ENCODE assay signal across 8 mouse cellular contexts in genomic region chr8:119557821-119558602, GRCm38 (mm10). TPM values are rescaled to one million over a fixed set of nuclear protein-coding genes. Genes with fewer than 3 reads are reported as not detected.
DNase-seq lines count a peak whose midpoint lies in the region; ATAC-seq lines count a peak whose summit lies in the region.

No protein-coding gene starts in this region.

- peak overlapping the region; percentile 94 for H3K4me3 ChIP-seq in brown adipose tissue, adult 24 weeks (ENCODE audit: insufficient read depth, low read depth, low read length)
- peak overlapping the region; percentile 88 for H3K4me3 ChIP-seq in heart, embryonic 13.5 days
- peak overlapping the region; percentile 72 for H3K4me3 ChIP-seq in limb, embryonic 11.5 days (ENCODE audit: low read depth, low read length)
- peak overlapping the region; percentile 88 for H3K4me3 ChIP-seq in midbrain, embryonic 11.5 days (ENCODE audit: low read depth, low read length)

- H3K27ac ChIP-seq in brown adipose tissue, adult 24 weeks (replicated peaks; ENCODE audit: low read depth, low read length) = peak overlapping the region; percentile 65
- peak overlapping the region; percentile 90 for H3K27ac ChIP-seq in heart, embryonic 13.5 days (replicated peaks)
- peak overlapping the region; percentile 76 for H3K27ac ChIP-seq in limb, embryonic 11.5 days (replicated peaks; ENCODE audit: low read depth, low read length)
- peak overlapping the region; percentile 80 for H3K27ac ChIP-seq in midbrain, embryonic 11.5 days (ENCODE audit: low read depth, low read length)

- H3K4me1 ChIP-seq in brown adipose tissue, adult 24 weeks (ENCODE audit: control insufficient read depth, insufficient read depth, insufficient read length, low read length) = peaks cover 4% of the 10 kb centered on the region; the same call in 1 of the 2 replicates
- H3K4me1 ChIP-seq in heart, embryonic 13.5 days = peaks cover 35% of the 10 kb centered on the region
- peaks cover 3% of the 10 kb centered on the region; the same call in 1 of the 2 replicates for H3K4me1 ChIP-seq in limb, embryonic 11.5 days (ENCODE audit: control insufficient read depth, insufficient read depth, low read length)
- peaks cover 11% of the 10 kb centered on the region for H3K4me1 ChIP-seq in midbrain, embryonic 11.5 days (ENCODE audit: control insufficient read depth, insufficient read depth, low read length)

- WGBS in heart, embryonic 13.5 days = under 1% methylated on average over 53 of the region's 55 CpGs
- 2% methylated on average over 55 of the region's 55 CpGs for WGBS in limb, embryonic 11.5 days
- WGBS in midbrain, embryonic 11.5 days = under 1% methylated on average over 55 of the region's 55 CpGs

- no peaks in the 10 kb centered on the region for H3K9me3 ChIP-seq in heart, embryonic 13.5 days
- H3K9me3 ChIP-seq in limb, embryonic 11.5 days (ENCODE audit: control insufficient read depth, low read length) = no peaks in the 10 kb centered on the region
- H3K9me3 ChIP-seq in midbrain, embryonic 11.5 days (ENCODE audit: control insufficient read depth, low read length) = no peaks in the 10 kb centered on the region

- H3K36me3 ChIP-seq in heart, embryonic 13.5 days = peaks cover 15% of the 10 kb centered on the region
- H3K36me3 ChIP-seq in limb, embryonic 11.5 days (ENCODE audit: control insufficient read depth, insufficient read depth, low read length) = no peaks in the 10 kb centered on the region
- peaks cover 4% of the 10 kb centered on the region for H3K36me3 ChIP-seq in midbrain, embryonic 11.5 days (ENCODE audit: control insufficient read depth, insufficient read depth, low read length)

- ATAC-seq in heart, embryonic 13.5 days (ENCODE audit: extremely low read depth, insufficient number of reproducible peaks, low FRiP score, low TSS enrichment) = peak; percentile 88
- ATAC-seq in limb, embryonic 11.5 days (ENCODE audit: insufficient number of reproducible peaks, low FRiP score, low TSS enrichment, low read depth) = peak; percentile 86
- peak; percentile 92 for ATAC-seq in midbrain, embryonic 11.5 days (ENCODE audit: low FRiP score)

- DNase-seq in cerebellum, postnatal 10 days = peak; percentile 90 to 91
- DNase-seq in cerebellum, adult 11 months = no peak
- DNase-seq in 3T3-L1 (ENCODE audit: low read depth, low spot score) = peak; percentile 58
- peak; percentile 85 for DNase-seq in limb, embryonic 11.5 days (ENCODE audit: low spot score)
- DNase-seq in midbrain, embryonic 11.5 days (ENCODE audit: low spot score, missing footprints) = peak; percentile 91
- DNase-seq in frontal cortex, postnatal 36 days (ENCODE audit: low spot score in 2 of 2) = no peak

- peak overlapping the region; percentile 97 for H3K9ac ChIP-seq in heart, embryonic 13.5 days
- peak overlapping the region; percentile 88 for H3K9ac ChIP-seq in limb, embryonic 11.5 days (ENCODE audit: low read length)
- H3K9ac ChIP-seq in midbrain, embryonic 11.5 days (ENCODE audit: low read length) = peak overlapping the region; percentile 90

- peak overlapping the region; percentile 83 for H3K4me2 ChIP-seq in heart, embryonic 13.5 days
- peak overlapping the region; percentile 87 for H3K4me2 ChIP-seq in limb, embryonic 11.5 days (ENCODE audit: low read depth, severe bottlenecking)
- H3K4me2 ChIP-seq in midbrain, embryonic 11.5 days = peak overlapping the region; percentile 85

- no peaks in the 10 kb centered on the region for H3K27me3 ChIP-seq in heart, embryonic 13.5 days (replicated peaks)
- H3K27me3 ChIP-seq in limb, embryonic 11.5 days (ENCODE audit: control insufficient read depth, insufficient read depth, low read length) = no peaks in the 10 kb centered on the region
- H3K27me3 ChIP-seq in midbrain, embryonic 11.5 days (ENCODE audit: control insufficient read depth, insufficient read depth, low read length) = no peaks in the 10 kb centered on the region

RNA-seq across cellular contexts. Expression of gene Mbtps1, which starts 0.5 kb away (rescaled TPM):
- 33.8 and 34.4 TPM in 2 replicates for polyA plus RNA-seq in brown adipose tissue, adult 24 weeks (2012; ENCODE audit: insufficient read depth, insufficient read length, missing spikeins)
- 69.7 and 72.2 TPM in 2 replicates for polyA plus RNA-seq in heart, embryonic 13.5 days (2015; fragmentation: Nextera tagmentation; extraction: Ambion mirVana)
- polyA plus RNA-seq in limb, embryonic 11.5 days (2014; fragmentation: Nextera tagmentation; extraction: Ambion mirVana) = 116 and 126 TPM in 2 replicates
- 83.3 and 84.6 TPM in 2 replicates for polyA plus RNA-seq in midbrain, embryonic 11.5 days (2014; fragmentation: Nextera tagmentation; extraction: Ambion mirVana)

RNA-seq across cellular contexts. Expression of gene Hsdl1, which starts 17.0 kb away (rescaled TPM):
- 7.8 and 9.6 TPM in 2 replicates for polyA plus RNA-seq in brown adipose tissue, adult 24 weeks (2012; ENCODE audit: insufficient read depth, insufficient read length, missing spikeins)
- polyA plus RNA-seq in heart, embryonic 13.5 days (2015; fragmentation: Nextera tagmentation; extraction: Ambion mirVana) = 31.3 and 32.4 TPM in 2 replicates
- polyA plus RNA-seq in limb, embryonic 11.5 days (2014; fragmentation: Nextera tagmentation; extraction: Ambion mirVana) = 30.1 and 33.9 TPM in 2 replicates
- 76.2 and 86.7 TPM in 2 replicates for polyA plus RNA-seq in midbrain, embryonic 11.5 days (2014; fragmentation: Nextera tagmentation; extraction: Ambion mirVana)

RNA-seq across cellular contexts. Expression of gene Dnaaf1, which starts 17.0 kb away (rescaled TPM):
- not detected in 2 replicates for polyA plus RNA-seq in brown adipose tissue, adult 24 weeks (2012; ENCODE audit: insufficient read depth, insufficient read length, missing spikeins)
- polyA plus RNA-seq in heart, embryonic 13.5 days (2015; fragmentation: Nextera tagmentation; extraction: Ambion mirVana) = 0.17 and 0.24 TPM in 2 replicates
- 0.09 TPM in 1 of 2 replicates, not detected in the other for polyA plus RNA-seq in limb, embryonic 11.5 days (2014; fragmentation: Nextera tagmentation; extraction: Ambion mirVana)
- 0.19 TPM in 1 of 2 replicates, not detected in the other for polyA plus RNA-seq in midbrain, embryonic 11.5 days (2014; fragmentation: Nextera tagmentation; extraction: Ambion mirVana)

RNA-seq across cellular contexts. Expression of gene Taf1c, which starts 47.0 kb away (rescaled TPM):
- polyA plus RNA-seq in brown adipose tissue, adult 24 weeks (2012; ENCODE audit: insufficient read depth, insufficient read length, missing spikeins) = 0.92 and 1.8 TPM in 2 replicates
- 6.0 and 6.6 TPM in 2 replicates for polyA plus RNA-seq in heart, embryonic 13.5 days (2015; fragmentation: Nextera tagmentation; extraction: Ambion mirVana)
- polyA plus RNA-seq in limb, embryonic 11.5 days (2014; fragmentation: Nextera tagmentation; extraction: Ambion mirVana) = 11.4 and 12.8 TPM in 2 replicates
- 11.1 and 13.4 TPM in 2 replicates for polyA plus RNA-seq in midbrain, embryonic 11.5 days (2014; fragmentation: Nextera tagmentation; extraction: Ambion mirVana)

RNA-seq across cellular contexts. Expression of gene Adad2, which starts 54.5 kb away (rescaled TPM):
- not detected in 2 replicates for polyA plus RNA-seq in brown adipose tissue, adult 24 weeks (2012; ENCODE audit: insufficient read depth, insufficient read length, missing spikeins)
- polyA plus RNA-seq in heart, embryonic 13.5 days (2015; fragmentation: Nextera tagmentation; extraction: Ambion mirVana) = not detected in 2 replicates
- 0.09 and 0.18 TPM in 2 replicates for polyA plus RNA-seq in limb, embryonic 11.5 days (2014; fragmentation: Nextera tagmentation; extraction: Ambion mirVana)
- 0.11 and 0.27 TPM in 2 replicates for polyA plus RNA-seq in midbrain, embryonic 11.5 days (2014; fragmentation: Nextera tagmentation; extraction: Ambion mirVana)

Comparison
In these comparisons a context has a peak if more than half of its experiments do, and no peak if none do; other contexts are left out.
1. DNase-seq: peak in cerebellum, postnatal 10 days (2 of 2), 3T3-L1 (single experiment), limb, embryonic 11.5 days (single experiment) and midbrain, embryonic 11.5 days (single experiment); none in cerebellum, adult 11 months (single experiment) and frontal cortex, postnatal 36 days (0 of 2).
2. Peak in every context shown above with its lines, with median percentiles within 50 percentile points of each other: H3K27ac ChIP-seq, H3K4me3 ChIP-seq, ATAC-seq, H3K4me2 ChIP-seq and H3K9ac ChIP-seq.